Mouse (Mus musculus) erythroid progenitor cell, adult 5-6 weeks (primary cell): ENCODE measurements around the gene Ghr. TPM values are rescaled to one million over a fixed set of nuclear protein-coding genes. Genes with fewer than 3 reads are reported as not detected.

ENCODE experiments used
- ATAC-seq: replicated peaks from 2 replicates; pipeline ENCODE4 v1.8.0; 2016; ENCODE audit warnings: moderate number of reproducible peaks, mild to moderate bottlenecking, moderate TSS enrichment, inconsistent platforms; ENCODE audit not compliant: poor library complexity, low FRiP score, severe bottlenecking
- total RNA-seq, 2 experiments: library from RNA; stranded (forward) in 1 of 2; stranded (reverse) in 1 of 2; fragments of 150-400 nt in 1 of 2; fragments of 186-747, 209-891 nt in 1 of 2; gene quantifications; 2 replicates each; pipeline versions ENCODE4 v1.2.3 to v1.2.4; 2015 to 2017; ENCODE audit warnings: low replicate concordance in 2 of 2

Ghr gene
- total RNA-seq, 2 experiments from 2014 or later, result 1.7 TPM; not detected in 1

GRCm38 (mm10) chr15:3455572-3455971 lies 127.7 kb downstream of the Ghr start:
- ATAC-seq, result no peak

GRCm38 (mm10) chr15:3452080-3452752 lies 131.1 kb downstream of the Ghr start:
- ATAC-seq, result no peak

GRCm38 (mm10) chr15:3449564-3449963 lies 133.7 kb downstream of the Ghr start:
- no peak for ATAC-seq

- ATAC-seq, result no peak
Measured at GRCm38 (mm10) chr15:3445285-3445909, 137.9 kb downstream of the Ghr start.

- ATAC-seq, result no peak
Measured at GRCm38 (mm10) chr15:3444448-3445020, 138.8 kb downstream of the Ghr start.

- no peak for ATAC-seq
Measured at GRCm38 (mm10) chr15:3441506-3442286, 141.6 kb downstream of the Ghr start.

- no peak for ATAC-seq
Measured at GRCm38 (mm10) chr15:3437381-3437780, 145.9 kb downstream of the Ghr start.

GRCm38 (mm10) chr15:3435637-3436036 lies 147.7 kb downstream of the Ghr start:
- ATAC-seq, result no peak

GRCm38 (mm10) chr15:3434461-3434860 lies 148.8 kb downstream of the Ghr start:
- no peak for ATAC-seq

GRCm38 (mm10) chr15:3433281-3433680 lies 150.0 kb downstream of the Ghr start:
- ATAC-seq, result no peak

GRCm38 (mm10) chr15:3432823-3433222 lies 150.5 kb downstream of the Ghr start:
- ATAC-seq, result no peak

GRCm38 (mm10) chr15:3429417-3429816 lies 153.9 kb downstream of the Ghr start:
- ATAC-seq, result no peak

- no peak for ATAC-seq
Measured at GRCm38 (mm10) chr15:3429001-3429400, 154.3 kb downstream of the Ghr start.

GRCm38 (mm10) chr15:3426401-3426800 lies 156.9 kb downstream of the Ghr start:
- no peak for ATAC-seq

- ATAC-seq, result no peak
Measured at GRCm38 (mm10) chr15:3423177-3423576, 160.1 kb downstream of the Ghr start.

- no peak for ATAC-seq
Measured at GRCm38 (mm10) chr15:3417699-3418098, 165.6 kb downstream of the Ghr start.

GRCm38 (mm10) chr15:3413103-3413502 lies 170.2 kb downstream of the Ghr start:
- ATAC-seq, result no peak

GRCm38 (mm10) chr15:3408478-3408877 lies 174.8 kb downstream of the Ghr start:
- no peak for ATAC-seq

- ATAC-seq, result no peak
Measured at GRCm38 (mm10) chr15:3399196-3399595, 184.1 kb downstream of the Ghr start.

- no peak for ATAC-seq
Measured at GRCm38 (mm10) chr15:3397369-3398100, 185.8 kb downstream of the Ghr start.
